Mouse (Mus musculus) CH12.LX (cell line): ENCODE measurements around the gene Dido1.

ENCODE experiments used
- CHD1 ChIP-seq: IDR thresholded peaks from 2 replicates; pipeline ENCODE4 v1.6.1; 2012; ENCODE audit warnings: low read depth, low read length, improper control_type of control experiment, inconsistent platforms
- CHD2 ChIP-seq: IDR thresholded peaks from 2 replicates; pipeline ENCODE4 v1.6.1; 2011; ENCODE audit warnings: low read length, improper control_type of control experiment
- CTCF ChIP-seq, 2 experiments: IDR thresholded peaks in 1 of 2; conservative IDR thresholded peaks in 1 of 2; 2 replicates each; pipeline ENCODE4 v1.5.1; 2011 to 2012; ENCODE audit warnings: low read depth in 2 of 2, low read length in 2 of 2, improper control_type of control experiment in 1 of 2, inconsistent platforms in 1 of 2, mild to moderate bottlenecking in 1 of 2, moderate library complexity in 1 of 2
- HCFC1 ChIP-seq: IDR thresholded peaks from 2 replicates; pipeline ENCODE4 v1.6.1; 2012; ENCODE audit warnings: low read depth, mild to moderate bottlenecking, inconsistent platforms, low read length, improper control_type of control experiment
- MAFK ChIP-seq: IDR thresholded peaks from 2 replicates; pipeline ENCODE4 v1.6.1; 2011; ENCODE audit warnings: low read length, improper control_type of control experiment; ENCODE audit not compliant: insufficient replicate concordance
- MAZ ChIP-seq: IDR thresholded peaks from 2 replicates; pipeline ENCODE4 v1.6.1; 2012; ENCODE audit warnings: low read depth, mild to moderate bottlenecking, inconsistent platforms, low read length, improper control_type of control experiment, moderate library complexity
- MXI1 ChIP-seq: IDR thresholded peaks from 2 replicates; pipeline ENCODE4 v1.6.1; 2011; ENCODE audit warnings: mild to moderate bottlenecking, low read depth, low read length, improper control_type of control experiment
- NRF1 ChIP-seq: IDR thresholded peaks from 2 replicates; pipeline ENCODE4 v1.6.1; 2014; ENCODE audit warnings: low read depth, mild to moderate bottlenecking, inconsistent platforms, low read length, improper control_type of control experiment, moderate library complexity
- POLR2A ChIP-seq: IDR thresholded peaks from 2 replicates; pipeline ENCODE4 v1.6.1; 2011; ENCODE audit warnings: low read depth, mild to moderate bottlenecking, improper control_type of control experiment, low read length
- SMC3 ChIP-seq: IDR thresholded peaks from 2 replicates; pipeline ENCODE4 v1.6.1; 2011; ENCODE audit warnings: low read depth, low read length, improper control_type of control experiment
- TCF12 ChIP-seq: IDR thresholded peaks from 2 replicates; pipeline ENCODE4 v1.6.1; 2014; ENCODE audit warnings: low read depth, mild to moderate bottlenecking, inconsistent platforms, low read length, improper control_type of control experiment
- USF1 ChIP-seq: IDR thresholded peaks from 2 replicates; pipeline ENCODE4 v1.6.1; 2014; ENCODE audit warnings: low read depth, mild to moderate bottlenecking, inconsistent platforms, low read length, improper control_type of control experiment
- ZC3H11A ChIP-seq: IDR thresholded peaks from 2 replicates; pipeline ENCODE4 v1.6.1; 2012; ENCODE audit warnings: low read depth, mild to moderate bottlenecking, inconsistent platforms, low read length, improper control_type of control experiment
- ZNF384 ChIP-seq: IDR thresholded peaks from 2 replicates; pipeline ENCODE4 v1.6.1; 2012; ENCODE audit warnings: low read depth, low read length, improper control_type of control experiment, inconsistent platforms

DNA sequence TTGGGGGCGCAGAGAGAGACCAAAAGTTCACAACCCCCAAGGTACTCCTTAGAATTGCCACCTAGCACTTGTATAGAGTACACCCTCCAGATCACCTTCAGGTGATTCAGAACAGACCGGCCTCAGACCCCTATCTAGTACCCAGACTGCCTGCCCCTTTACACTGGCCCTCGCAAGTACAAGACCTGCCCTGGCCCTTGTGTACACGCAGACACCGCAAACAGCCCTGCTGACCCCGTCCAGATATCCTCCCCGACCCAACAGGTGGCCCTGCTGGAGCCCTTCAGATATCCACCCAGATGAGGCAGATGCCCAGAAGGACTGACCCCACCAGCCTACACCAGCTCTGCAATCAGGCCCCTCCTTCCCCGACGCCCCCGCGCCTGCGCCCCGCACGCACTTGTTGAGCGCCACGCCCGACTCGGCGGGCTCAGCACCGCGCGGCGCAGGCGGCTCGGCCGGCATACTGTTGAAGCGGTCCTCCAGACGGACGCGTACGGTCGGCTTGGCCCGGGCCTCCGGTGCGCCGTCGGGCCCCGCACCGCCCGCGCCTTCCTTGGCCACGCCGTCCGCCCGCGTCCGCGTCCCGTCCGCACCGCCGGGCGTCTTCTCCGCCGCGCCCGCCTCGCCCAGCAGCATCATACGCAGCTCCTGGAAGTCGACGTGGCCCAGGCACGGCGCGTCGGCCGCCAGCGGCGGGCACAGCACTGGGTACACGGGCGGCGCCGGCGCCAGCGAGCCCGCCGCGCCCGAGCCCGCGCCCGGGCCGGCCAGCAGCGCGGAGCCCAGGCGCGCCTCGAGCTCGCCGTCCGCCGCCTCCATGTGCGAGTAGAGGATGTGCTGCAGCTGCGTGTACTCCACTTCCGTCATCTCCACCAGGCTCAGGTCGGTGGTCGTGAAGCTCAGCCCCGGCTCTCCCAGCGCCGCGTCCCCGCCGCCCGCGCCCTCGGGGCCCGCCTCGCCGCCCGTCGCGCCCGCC, 67.9 kb downstream of the Dido1 start:
- TF ChIP-seq SMC3, result no peak
- TF ChIP-seq TCF12, result no peak
- no peak for TF ChIP-seq HCFC1
- no peak for TF ChIP-seq CTCF (conservative IDR thresholded peaks at IDR 0.05 in 1 of 2, IDR thresholded peaks at IDR 0.05 in 1 of 2; ENCODE audit: low read depth in 2 of 2, low read length in 2 of 2)
- TF ChIP-seq MAZ, result no peak
- TF ChIP-seq MAFK, result no peak
- no peak for TF ChIP-seq USF1
- TF ChIP-seq ZNF384, result no peak
- no peak for TF ChIP-seq POLR2A
- TF ChIP-seq ZC3H11A, result no peak
- TF ChIP-seq CHD1, result no peak
- TF ChIP-seq MXI1, result no peak
- TF ChIP-seq CHD2, result no peak
- TF ChIP-seq NRF1, result no peak
